Mouse (Mus musculus) forebrain, embryonic 11.5 days (tissue): ENCODE data around the gene Gm20388. TPM values are rescaled to one million over a fixed set of nuclear protein-coding genes. Genes with fewer than 3 reads are reported as not detected.

ENCODE experiments used
- ATAC-seq: fragments of 200-750 bp; cut with Nextera tagmentation; replicated peaks from 2 replicates; pipeline ENCODE4 v1.8.0; 2017; ENCODE audit warnings: moderate TSS enrichment; ENCODE audit not compliant: low FRiP score
- DNase-seq: peaks from one replicate; pipeline ENCODE4 v3.0.0-alpha.2; 2017; ENCODE audit warnings: low spot score
- H3K27ac ChIP-seq: fragments of 300-500 bp; sonication (generic); 2 replicates; pipeline ENCODE4 v1.5.1; 2014; ENCODE audit warnings: low read depth, low read length
- H3K27me3 ChIP-seq: fragments of 300-500 bp; sonication (generic); 2 replicates; pipeline ENCODE4 v1.6.1; 2014; ENCODE audit warnings: mild to moderate bottlenecking, low read length, mixed read lengths; ENCODE audit not compliant: control insufficient read depth, insufficient read depth
- H3K36me3 ChIP-seq: fragments of 300-500 bp; sonication (generic); 2 replicates; pipeline ENCODE4 v1.6.1; 2014; ENCODE audit warnings: mild to moderate bottlenecking, low read length, moderate library complexity, mixed read lengths; ENCODE audit not compliant: control insufficient read depth, insufficient read depth
- H3K4me1 ChIP-seq: fragments of 300-500 bp; sonication (generic); replicated peaks from 2 replicates; pipeline ENCODE4 v1.6.1; 2014; ENCODE audit warnings: low read length, mixed read lengths; ENCODE audit not compliant: control insufficient read depth, insufficient read depth
- H3K4me2 ChIP-seq: fragments of 300-500 bp; sonication (generic); 2 replicates; pipeline ENCODE4 v1.6.1; 2014; ENCODE audit warnings: low read depth, mild to moderate bottlenecking, low read length, moderate library complexity, mixed read lengths; ENCODE audit not compliant: severe bottlenecking
- H3K4me3 ChIP-seq: fragments of 300-500 bp; sonication (generic); 2 replicates; pipeline ENCODE4 v1.5.1; 2014; ENCODE audit warnings: low read depth, low read length
- H3K9ac ChIP-seq: fragments of 300-500 bp; sonication (generic); 2 replicates; pipeline ENCODE4 v1.6.1; 2014; ENCODE audit warnings: low read length
- H3K9me3 ChIP-seq: fragments of 300-500 bp; sonication (generic); 2 replicates; pipeline ENCODE4 v1.6.1; 2016; ENCODE audit warnings: low read length, mixed read lengths; ENCODE audit not compliant: control insufficient read depth
- WGBS: fragments of 180-500 bp; shearing (Covaris S2); extraction: QIAGEN DNeasy Blood & Tissue Kit; methylation state at CpG from one replicate; pipeline ENCODE4 v1.1.7; 2014; 5-methylcytosine and 5-hydroxymethylcytosine counted together
- polyA plus RNA-seq: library from polyadenylated mRNA; unstranded; fragments of >200 nt; fragmentation: Nextera tagmentation; extraction: Ambion mirVana; gene quantifications from 2 replicates; pipeline ENCODE4 v1.2.1, GENCODE M21; 2014

The Gm20388 gene
- polyA plus RNA-seq, 1 experiment from 2014 or later: not detected

DNA sequence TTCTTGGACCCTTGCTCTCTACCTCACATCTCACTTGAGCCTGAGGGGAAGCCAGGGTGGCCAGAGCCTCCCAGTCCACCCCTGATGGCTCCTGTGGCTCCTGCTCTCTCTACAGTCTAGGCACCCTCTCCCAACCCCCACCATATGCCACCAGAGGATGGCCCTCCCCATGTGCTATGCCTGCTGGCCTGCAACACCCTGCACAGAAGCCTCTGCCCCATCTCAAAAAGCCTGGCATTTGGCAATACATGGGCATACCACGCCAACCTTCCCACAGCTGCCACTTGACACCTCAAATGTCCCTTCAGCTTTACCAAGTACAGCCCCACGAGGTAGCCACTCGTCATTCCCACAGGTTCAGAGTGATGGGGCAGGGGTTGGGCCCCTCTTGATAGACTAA lies 1732.2 kb downstream of the Gm20388 start:
- Histone ChIP-seq H3K4me2 (no peak overlapping the region), H3K27me3 (no peaks in the 10 kb centered on the region), H3K36me3 (no peaks in the 10 kb centered on the region; the same call in 1 of the 2 replicates), H3K4me1 (no peaks in the 10 kb centered on the region; the same call in 1 of the 2 replicates), H3K9ac (no peak overlapping the region), H3K27ac (no peak overlapping the region), H3K9me3 (no peaks in the 10 kb centered on the region), H3K4me3 (no peak overlapping the region)
- 87% methylated on average over 3 of the region's 3 CpGs for WGBS
- ATAC-seq (no peak), DNase-seq (no peak)

DNA sequence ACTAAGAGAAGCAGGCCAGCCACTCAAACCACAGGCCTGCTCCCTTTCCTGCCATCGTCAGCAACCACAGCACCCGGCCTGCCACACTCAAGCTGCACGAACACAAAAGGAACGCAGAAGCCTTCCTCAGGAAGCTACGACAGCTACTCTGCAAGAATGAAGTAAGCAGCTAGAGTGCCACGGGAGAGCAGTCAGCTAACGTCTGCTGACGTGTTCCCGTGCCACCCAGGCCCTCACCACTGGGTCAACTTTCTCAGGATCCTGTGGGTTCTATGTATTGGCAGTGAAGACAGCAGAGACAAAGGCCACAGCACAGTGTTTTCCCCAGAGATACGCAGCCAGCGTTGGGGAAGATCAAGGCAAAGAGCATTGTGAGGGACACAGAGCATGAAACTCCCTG lies 1732.7 kb downstream of the Gm20388 start:
- no peaks in the 10 kb centered on the region for H3K27me3 ChIP-seq
- 69% methylated on average over 11 of the region's 11 CpGs for WGBS
- no peak for DNase-seq
- no peak overlapping the region for H3K27ac ChIP-seq
- peaks cover 2% of the 10 kb centered on the region; the same call in 1 of the 2 replicates for H3K4me1 ChIP-seq
- no peak overlapping the region for H3K4me2 ChIP-seq
- H3K4me3 ChIP-seq: no peak overlapping the region
- H3K36me3 ChIP-seq: no peaks in the 10 kb centered on the region; the same call in 1 of the 2 replicates
- H3K9me3 ChIP-seq: no peaks in the 10 kb centered on the region
- H3K9ac ChIP-seq: no peak overlapping the region
- no peak for ATAC-seq

DNA sequence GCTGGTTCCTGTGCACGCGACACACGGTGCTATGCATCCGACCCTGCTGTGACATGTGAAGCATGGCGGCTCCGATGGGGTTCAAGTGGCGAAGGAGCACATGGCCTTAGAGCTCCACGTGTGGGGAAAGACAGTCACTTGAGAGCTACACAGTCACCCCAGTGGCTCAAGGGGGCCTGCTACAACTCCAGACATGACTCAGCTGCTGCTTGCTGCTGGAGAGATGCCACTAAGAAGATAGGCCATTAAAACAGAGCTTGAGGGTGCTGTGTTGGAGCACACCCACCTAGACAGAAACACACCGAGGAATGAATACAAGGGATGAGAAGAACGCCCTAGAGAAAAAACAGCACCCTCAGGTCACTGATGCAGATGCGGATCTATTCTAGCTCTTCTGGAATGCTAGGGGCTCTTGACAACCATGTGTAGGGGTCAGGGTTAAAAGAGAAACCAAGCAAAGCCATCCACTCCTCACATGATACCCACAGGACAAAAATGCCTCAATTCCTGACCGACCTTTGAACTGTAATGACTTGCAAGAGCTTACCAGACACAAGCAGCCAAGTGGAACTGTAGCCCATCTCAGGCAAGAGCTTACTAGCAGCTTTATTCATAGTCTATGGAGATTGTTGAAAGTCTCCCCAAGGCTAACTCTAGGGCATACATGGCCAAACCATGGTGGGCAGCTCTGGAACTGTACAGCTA lies 1737.0 kb downstream of the Gm20388 start:
- ATAC-seq (no peak), DNase-seq (no peak)
- H3K36me3 ChIP-seq: no peaks in the 10 kb centered on the region; the same call in 1 of the 2 replicates
- peaks cover 26% of the 10 kb centered on the region for H3K4me1 ChIP-seq
- no peak overlapping the region for H3K27ac ChIP-seq
- no peak overlapping the region for H3K4me3 ChIP-seq
- H3K9ac ChIP-seq: no peak overlapping the region
- WGBS: 93% methylated on average over 12 of the region's 12 CpGs
- H3K9me3 ChIP-seq: no peaks in the 10 kb centered on the region
- no peaks in the 10 kb centered on the region for H3K27me3 ChIP-seq
- no peak overlapping the region for H3K4me2 ChIP-seq

DNA sequence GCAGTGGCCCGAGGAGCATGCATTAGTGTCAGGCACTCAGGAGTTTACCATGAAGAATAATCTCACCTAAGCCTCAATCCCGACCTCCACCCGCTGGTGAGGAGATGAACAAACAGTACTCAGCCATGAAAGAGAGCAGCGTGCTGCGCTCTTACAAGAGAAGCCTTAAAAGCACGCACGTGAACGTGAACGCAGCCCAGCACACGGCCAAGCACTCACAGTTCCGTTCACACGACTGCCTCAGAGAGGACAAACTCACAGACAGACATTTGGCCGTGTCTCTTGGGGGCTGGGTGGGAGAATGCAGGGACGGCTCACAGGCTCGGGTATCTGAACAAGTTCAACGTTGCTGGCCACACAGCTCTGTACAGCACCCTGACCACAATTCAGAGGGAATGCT lies 1737.8 kb downstream of the Gm20388 start:
- 83% methylated on average over 16 of the region's 16 CpGs for WGBS
- no peak overlapping the region for H3K4me3 ChIP-seq
- H3K27ac ChIP-seq: no peak overlapping the region
- ATAC-seq (no peak), DNase-seq (no peak)
- H3K27me3 ChIP-seq: no peaks in the 10 kb centered on the region
- no peaks in the 10 kb centered on the region; the same call in 1 of the 2 replicates for H3K36me3 ChIP-seq
- no peak overlapping the region for H3K4me2 ChIP-seq
- peaks cover 26% of the 10 kb centered on the region for H3K4me1 ChIP-seq
- 0 out of 2 replicates have a peak overlapping the region, but pooled peaks have one; percentile 6 for H3K9ac ChIP-seq
- H3K9me3 ChIP-seq: no peaks in the 10 kb centered on the region

DNA sequence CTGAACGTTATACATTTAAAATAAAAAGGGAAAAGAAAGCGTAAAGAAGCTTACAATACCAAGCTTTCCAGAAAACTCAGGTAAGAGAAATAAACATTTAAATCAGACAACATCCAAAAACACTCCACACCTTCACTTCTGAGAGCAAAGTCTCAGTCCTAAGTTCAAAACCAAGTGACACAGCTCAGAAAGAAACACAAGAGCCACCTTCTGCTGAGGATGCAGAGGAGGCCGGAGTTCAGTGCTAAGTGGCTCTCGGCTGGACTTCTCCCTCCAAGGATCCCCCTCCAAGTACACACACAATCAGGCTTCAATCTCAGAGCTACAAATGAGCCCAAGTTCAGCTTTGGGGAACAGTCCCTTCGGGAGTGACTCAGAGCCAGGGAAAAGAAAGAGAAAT lies 1738.8 kb downstream of the Gm20388 start:
- Histone ChIP-seq H3K9ac (peak overlapping the region; percentile 32; the same call in 1 of the 2 replicates), H3K4me2 (peak overlapping the region; percentile 97), H3K4me3 (peak overlapping the region; percentile 82; the same call in 1 of the 2 replicates), H3K4me1 (peaks cover 33% of the 10 kb centered on the region), H3K27ac (no peak overlapping the region), H3K36me3 (no peaks in the 10 kb centered on the region; the same call in 1 of the 2 replicates), H3K9me3 (no peaks in the 10 kb centered on the region), H3K27me3 (no peaks in the 10 kb centered on the region)
- ATAC-seq: no peak
- DNase-seq: no peak
- 83% methylated on average over 5 of the region's 5 CpGs for WGBS

DNA sequence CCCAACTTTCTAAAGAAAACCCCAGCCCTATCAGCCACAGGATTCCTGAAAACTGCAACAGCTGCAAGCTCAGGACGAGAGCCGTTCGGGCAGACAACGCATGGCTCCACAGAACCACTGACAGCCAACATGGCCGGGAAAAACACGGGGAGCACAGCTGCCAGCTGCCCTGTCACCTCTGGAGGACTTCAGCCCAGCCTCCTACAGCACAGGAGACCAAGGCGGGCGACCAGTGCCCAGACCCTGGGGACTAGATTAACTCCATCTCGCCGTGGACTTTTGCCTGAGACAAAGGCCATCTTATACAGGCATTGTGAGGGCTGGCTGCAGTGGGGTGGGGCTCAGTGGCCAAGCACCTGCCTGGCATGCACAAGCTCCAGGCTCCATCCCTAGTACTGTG lies 1739.3 kb downstream of the Gm20388 start:
- Histone ChIP-seq H3K4me3 (peak overlapping the region; percentile 82), H3K27me3 (no peaks in the 10 kb centered on the region), H3K9me3 (no peaks in the 10 kb centered on the region), H3K4me1 (peaks cover 33% of the 10 kb centered on the region), H3K9ac (peak overlapping the region; percentile 81), H3K4me2 (peak overlapping the region; percentile 97), H3K27ac (no peak overlapping the region), H3K36me3 (no peaks in the 10 kb centered on the region; the same call in 1 of the 2 replicates)
- no peak for DNase-seq
- no peak for ATAC-seq
- WGBS: 58% methylated on average over 10 of the region's 10 CpGs

DNA sequence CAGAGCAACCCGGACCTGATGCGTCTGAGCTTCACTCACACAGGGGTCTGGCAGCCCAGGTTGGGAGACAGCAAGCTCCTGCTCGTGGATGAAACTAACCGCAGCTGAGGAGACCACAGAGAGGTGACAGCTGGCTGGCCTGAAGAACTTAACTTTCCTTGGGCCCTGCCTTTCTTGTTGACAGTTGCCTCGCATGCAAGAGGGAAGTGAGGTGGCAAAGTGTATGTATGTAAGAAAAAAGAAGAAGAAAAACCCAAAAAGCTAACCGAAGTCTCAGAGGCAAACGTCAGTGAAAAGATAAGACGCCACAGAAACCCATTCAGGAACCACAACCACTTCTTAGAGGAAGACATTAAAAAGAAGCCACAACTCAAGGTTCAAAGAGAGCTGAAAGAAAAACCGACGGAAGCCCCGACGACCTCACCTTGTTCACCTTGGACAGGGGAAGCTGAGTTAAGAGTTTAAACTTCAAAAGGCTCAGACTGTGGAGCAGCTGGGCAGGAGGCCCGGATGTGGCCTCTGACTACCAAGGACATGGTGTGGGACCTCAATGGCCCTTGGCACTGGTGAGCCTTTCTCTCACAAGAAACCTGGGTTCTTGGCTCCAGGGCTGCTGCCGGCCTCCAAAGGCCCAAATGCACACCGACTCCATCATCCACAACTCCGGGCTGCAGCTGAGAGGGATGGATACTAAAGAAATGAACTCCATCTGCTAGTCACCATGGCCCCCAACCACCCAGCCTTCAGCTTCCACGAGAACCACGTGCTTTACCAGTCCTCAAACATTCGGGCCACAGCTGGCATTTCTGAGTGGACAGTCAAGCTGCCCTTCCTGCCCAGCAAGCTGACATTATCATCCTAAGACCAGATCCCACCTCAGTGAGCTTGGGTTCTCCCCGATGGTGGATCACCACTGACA lies 1740.0 kb downstream of the Gm20388 start:
- ATAC-seq: no peak
- no peak overlapping the region for H3K27ac ChIP-seq
- no peaks in the 10 kb centered on the region for H3K9me3 ChIP-seq
- 75% methylated on average over 20 of the region's 20 CpGs for WGBS
- H3K4me2 ChIP-seq: peak overlapping the region; percentile 97
- peak overlapping the region; percentile 82 for H3K4me3 ChIP-seq
- peak overlapping the region; percentile 81 for H3K9ac ChIP-seq
- H3K4me1 ChIP-seq: peaks cover 33% of the 10 kb centered on the region
- no peak for DNase-seq
- H3K36me3 ChIP-seq: no peaks in the 10 kb centered on the region; the same call in 1 of the 2 replicates
- no peaks in the 10 kb centered on the region for H3K27me3 ChIP-seq

DNA sequence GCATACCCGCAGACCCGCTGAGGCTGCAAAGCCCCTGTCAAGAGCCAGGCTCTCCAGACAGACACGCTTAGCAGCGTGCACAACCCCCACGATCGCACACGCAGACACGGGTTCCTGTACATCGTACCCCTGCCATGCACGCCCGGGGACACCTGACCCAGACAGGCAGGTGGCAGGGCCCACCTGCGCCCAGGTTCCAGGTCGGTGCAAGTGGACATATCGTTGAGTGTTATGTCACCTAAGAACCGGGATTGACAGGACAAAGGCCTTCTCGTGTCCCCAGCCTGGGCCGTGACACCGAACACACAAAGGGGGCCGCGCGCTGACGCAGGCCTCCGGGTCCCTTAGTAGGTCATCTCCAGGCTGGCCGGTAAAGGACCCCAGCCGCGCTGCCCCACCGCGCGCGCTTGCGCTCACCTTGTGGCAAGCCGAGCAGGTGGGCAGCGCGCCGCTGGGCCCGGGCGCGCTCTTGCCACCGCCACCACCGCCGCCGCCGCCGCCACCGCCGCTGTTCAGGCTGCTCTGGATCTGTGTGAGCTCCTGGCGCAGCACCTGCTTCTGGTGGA lies 1740.8 kb downstream of the Gm20388 start:
- peaks cover 33% of the 10 kb centered on the region for H3K4me1 ChIP-seq
- H3K4me2 ChIP-seq: peak overlapping the region; percentile 97
- 12% methylated on average over 47 of the region's 47 CpGs for WGBS
- peak overlapping the region; percentile 81 for H3K9ac ChIP-seq
- no peaks in the 10 kb centered on the region for H3K27me3 ChIP-seq
- no peaks in the 10 kb centered on the region for H3K9me3 ChIP-seq
- no peak overlapping the region for H3K27ac ChIP-seq
- no peaks in the 10 kb centered on the region; the same call in 1 of the 2 replicates for H3K36me3 ChIP-seq
- no peak for ATAC-seq
- DNase-seq: peak; percentile 67
- H3K4me3 ChIP-seq: peak overlapping the region; percentile 82
